Comparison of ENCODE assay signal across 8 mouse cellular contexts in the genomic region with DNA sequence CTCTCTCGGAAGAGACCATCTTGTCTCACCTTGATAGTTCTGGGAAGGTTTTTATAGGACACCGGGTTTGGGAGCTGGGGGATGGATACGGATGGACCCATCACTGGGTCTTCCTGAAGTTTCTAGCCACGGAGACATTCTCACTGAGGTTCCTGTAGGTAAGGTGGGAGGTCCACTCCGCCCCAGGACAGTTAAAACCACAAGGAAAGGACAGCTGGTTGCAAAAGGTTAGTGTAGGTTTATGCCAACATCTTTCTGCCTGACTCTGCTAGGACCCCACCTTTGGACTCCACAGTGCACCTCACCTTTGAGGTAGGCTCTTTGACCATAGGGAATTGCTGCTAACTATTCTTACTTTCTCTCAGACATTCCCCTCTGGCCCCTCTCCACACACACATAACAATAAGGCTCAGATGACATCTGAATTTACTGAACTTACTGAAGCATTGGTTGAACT. TPM values are rescaled to one million over a fixed set of nuclear protein-coding genes. Genes with fewer than 3 reads are reported as not detected.
DNase-seq lines count a peak whose midpoint lies in the region; ATAC-seq and TF ChIP-seq lines count a peak whose summit lies in the region.

No protein-coding gene starts in this region.

- H3K4me3 ChIP-seq in cerebellum, adult 2 months (replicated peaks; ENCODE audit: insufficient read depth, low read depth, low read length) = peak overlapping the region; percentile 73
- H3K4me3 ChIP-seq in thymus, adult 2 months (ENCODE audit: control insufficient read depth, insufficient read depth, low read length) = peak overlapping the region; percentile 92
- H3K4me3 ChIP-seq in liver, postnatal 0 days (ENCODE audit: low read depth, low read length) = peak overlapping the region; percentile 82

- no peak for DNase-seq in cerebellum, adult 2 months
- no peak for DNase-seq in cerebellum, postnatal 36 days
- DNase-seq in thymus, adult 2 months = no peak
- no peak for DNase-seq in thymus, postnatal 25 days
- DNase-seq in liver, postnatal 0 days = no peak
- no peak for DNase-seq in embryo, embryonic 11 days
- DNase-seq in cerebellum, postnatal 4 days (ENCODE audit: low spot score in 2 of 2) = no peak
- no peak for DNase-seq in right cerebral cortex, postnatal 25 days

- TF ChIP-seq POLR2A in cerebellum, adult 2 months (IDR thresholded peaks at IDR 0.05; ENCODE audit: borderline replicate concordance, insufficient read depth, low read length) = no peak
- TF ChIP-seq POLR2A in thymus, adult 2 months (IDR thresholded peaks at IDR 0.05; ENCODE audit: control insufficient read depth, extremely low read depth, insufficient read depth, low read length, poor library complexity) = 0 out of 2 replicates have a peak, but pooled peaks have one; percentile 10

- H3K9ac ChIP-seq in liver, postnatal 0 days (replicated peaks) = peak overlapping the region; percentile 87

- peak overlapping the region; percentile 78 for H3K4me2 ChIP-seq in liver, postnatal 0 days (ENCODE audit: low read depth, low read length)

- no peaks in the 10 kb centered on the region; the same call in 1 of the 2 replicates for H3K4me1 ChIP-seq in cerebellum, adult 2 months (ENCODE audit: control insufficient read depth, insufficient read depth, low read length)
- peaks cover 3% of the 10 kb centered on the region for H3K4me1 ChIP-seq in thymus, adult 2 months (replicated peaks; ENCODE audit: control insufficient read depth, insufficient read depth, low read length)
- 0 out of 2 replicates have a peak, but pooled peaks cover 6% of the 10 kb centered on the region for H3K4me1 ChIP-seq in liver, postnatal 0 days (ENCODE audit: insufficient read depth)

- no peak for TF ChIP-seq CTCF in cerebellum, adult 2 months (IDR thresholded peaks at IDR 0.05; ENCODE audit: borderline replicate concordance, insufficient read depth, low read depth, low read length)
- TF ChIP-seq CTCF in thymus, adult 2 months (IDR thresholded peaks at IDR 0.05; ENCODE audit: borderline replicate concordance, control insufficient read depth, extremely low read depth, insufficient read depth, low read length, poor library complexity) = no peak
- no peak for TF ChIP-seq CTCF in liver, postnatal 0 days (IDR thresholded peaks at IDR 0.05; ENCODE audit: low read depth)

- no peaks in the 10 kb centered on the region for H3K36me3 ChIP-seq in thymus, adult 2 months (ENCODE audit: control insufficient read depth, insufficient read depth, low read length)
- no peaks in the 10 kb centered on the region for H3K36me3 ChIP-seq in liver, postnatal 0 days (replicated peaks; ENCODE audit: insufficient read depth, low read length)

- no peaks in the 10 kb centered on the region for H3K9me3 ChIP-seq in liver, postnatal 0 days (ENCODE audit: low read length)

- 0% methylated on average over 5 of the region's 5 CpGs for WGBS in cerebellum, adult 2 months
- 11% methylated on average over 5 of the region's 5 CpGs for WGBS in thymus, adult 2 months
- WGBS in liver, postnatal 0 days (ENCODE audit: insufficient replicate concordance) = 13% methylated on average over 5 of the region's 5 CpGs

- peak; percentile 12; the same call in 1 of the 2 replicates for ATAC-seq in liver, postnatal 0 days

- TF ChIP-seq EP300 in liver, postnatal 0 days (IDR thresholded peaks at IDR 0.05; ENCODE audit: low read depth) = no peak

- H3K27me3 ChIP-seq in cerebellum, adult 2 months (ENCODE audit: control insufficient read depth, insufficient read depth, low read length) = no peaks in the 10 kb centered on the region
- no peaks in the 10 kb centered on the region for H3K27me3 ChIP-seq in thymus, adult 2 months (ENCODE audit: control insufficient read depth, insufficient read depth, low read length)
- H3K27me3 ChIP-seq in liver, postnatal 0 days (ENCODE audit: insufficient read depth, low read length) = no peaks in the 10 kb centered on the region

- no peak overlapping the region for H3K27ac ChIP-seq in cerebellum, adult 2 months (ENCODE audit: insufficient read depth, low read length)
- H3K27ac ChIP-seq in thymus, adult 2 months (ENCODE audit: control insufficient read depth, insufficient read depth, low read length) = no peak overlapping the region
- peak overlapping the region; percentile 75 for H3K27ac ChIP-seq in liver, postnatal 0 days (ENCODE audit: low read depth)

RNA-seq across cellular contexts. Expression of gene Vopp1, which starts 0.3 kb away (rescaled TPM):
- 32.0 and 33.2 TPM in 2 replicates for polyA plus RNA-seq in cerebellum, adult 2 months (2012; rRNA removed)
- polyA plus RNA-seq in thymus, adult 2 months (2012; rRNA removed) = 16.2 and 18.4 TPM in 2 replicates
- polyA plus RNA-seq in liver, postnatal 0 days (2015; fragmentation: Nextera tagmentation; extraction: Ambion mirVana) = 21.1 and 22.1 TPM in 2 replicates

RNA-seq across cellular contexts. Expression of gene Vmn1r21, which starts 24.9 kb away (rescaled TPM):
- not detected in 2 replicates for polyA plus RNA-seq in cerebellum, adult 2 months (2012; rRNA removed)
- polyA plus RNA-seq in thymus, adult 2 months (2012; rRNA removed) = not detected in 2 replicates
- not detected in 2 replicates for polyA plus RNA-seq in liver, postnatal 0 days (2015; fragmentation: Nextera tagmentation; extraction: Ambion mirVana)
